Mouse (Mus musculus): ENCODE results near the gene Snx17.
A peak's percentile ranks its signal among the peaks of the same experiment; 100 is the strongest.

Snx17 gene

GRCm38 (mm10) chr5:31192939-31193630 is at the start of gene Snx17, which contains the start of gene Eif2b4:
TSS of gene Snx17 (plus strand) at chr5:31193227.
TSS of gene Eif2b4 (minus strand) at chr5:31193430.
- DNase-seq (ENCODE audit: low read depth, low spot score), result peak; percentile 96

GRCm38 (mm10) chr5:31149781-31150180 is 43.2 kb upstream of the Snx17 start:
- no peak for DNase-seq (ENCODE audit: low read depth, low spot score)

GRCm38 (mm10) chr5:31151746-31152145 is 41.3 kb upstream of the Snx17 start:
- DNase-seq (ENCODE audit: low read depth, low spot score), result no peak

GRCm38 (mm10) chr5:31153516-31154151 is 39.4 kb upstream of the Snx17 start:
- DNase-seq (ENCODE audit: low read depth, low spot score), result no peak

GRCm38 (mm10) chr5:31154152-31154553 is 38.9 kb upstream of the Snx17 start, which contains the start of gene Mpv17:
TSS of gene Mpv17 (minus strand) at chr5:31154251.
- DNase-seq (ENCODE audit: low read depth, low spot score), result peak; percentile 74

- DNase-seq (ENCODE audit: low read depth, low spot score), result no peak
Observed at GRCm38 (mm10) chr5:31162462-31162861, 30.6 kb upstream of the Snx17 start.

- DNase-seq (ENCODE audit: low read depth, low spot score), result no peak
Observed at GRCm38 (mm10) chr5:31164878-31165277, 28.1 kb upstream of the Snx17 start.

- DNase-seq (ENCODE audit: low read depth, low spot score), result no peak
Observed at GRCm38 (mm10) chr5:31168630-31169029, 24.4 kb upstream of the Snx17 start.

- no peak for DNase-seq (ENCODE audit: low read depth, low spot score)
Observed at GRCm38 (mm10) chr5:31179301-31179765, 13.7 kb upstream of the Snx17 start.

- peak; percentile 90 for DNase-seq (ENCODE audit: low read depth, low spot score)
Observed at GRCm38 (mm10) chr5:31179766-31180630, 13.0 kb upstream of the Snx17 start, which contains the start of the genes Gm29609 and Gtf3c2. TSS of gene Gm29609 (minus strand) at chr5:31179911. TSS of gene Gtf3c2 (minus strand) at chr5:31180144.

- DNase-seq (ENCODE audit: low read depth, low spot score), result no peak
Observed at GRCm38 (mm10) chr5:31181183-31181770, 11.8 kb upstream of the Snx17 start.

GRCm38 (mm10) chr5:31183678-31184077 is 9.3 kb upstream of the Snx17 start:
- DNase-seq (ENCODE audit: low read depth, low spot score), result no peak

- no peak for DNase-seq (ENCODE audit: low read depth, low spot score)
Observed at GRCm38 (mm10) chr5:31188223-31188840, 4.7 kb upstream of the Snx17 start.

- DNase-seq (ENCODE audit: low read depth, low spot score), result no peak
Observed at GRCm38 (mm10) chr5:31190201-31190600, 2.8 kb upstream of the Snx17 start.

GRCm38 (mm10) chr5:31192045-31192938 is 735 bp upstream of the Snx17 start:
- peak; percentile 46 for DNase-seq (ENCODE audit: low read depth, low spot score)

- DNase-seq (ENCODE audit: low read depth, low spot score), result no peak
Observed at GRCm38 (mm10) chr5:31193631-31194281, 729 bp downstream of the Snx17 start.

- no peak for DNase-seq (ENCODE audit: low read depth, low spot score)
Observed at GRCm38 (mm10) chr5:31194486-31195485, 1.8 kb downstream of the Snx17 start.

GRCm38 (mm10) chr5:31195671-31196070 is 2.6 kb downstream of the Snx17 start:
- DNase-seq (ENCODE audit: low read depth, low spot score), result no peak
